Mouse (Mus musculus) stomach, embryonic 15.5 days (tissue): ENCODE measurements around the gene Tenm2. TPM values are rescaled to one million over a fixed set of nuclear protein-coding genes. Genes with fewer than 3 reads are reported as not detected.

Source experiments
- ATAC-seq: fragments of 200-750 bp; cut with Nextera tagmentation; 2 replicates; pipeline ENCODE4 v1.8.0; 2017; ENCODE audit warnings: low read depth, moderate number of reproducible peaks, moderate TSS enrichment; ENCODE audit not compliant: insufficient read depth, low FRiP score
- H3K27ac ChIP-seq: fragments of 300-500 bp; sonication (generic); 2 replicates; pipeline ENCODE4 v1.5.1; 2015; ENCODE audit warnings: mild to moderate bottlenecking, inconsistent platforms
- H3K27me3 ChIP-seq: fragments of 300-500 bp; sonication (generic); replicated peaks from 2 replicates; pipeline ENCODE4 v1.6.1; 2015; ENCODE audit warnings: inconsistent platforms
- H3K36me3 ChIP-seq: fragments of 300-500 bp; sonication (generic); 2 replicates; pipeline ENCODE4 v1.6.1; 2015; ENCODE audit warnings: inconsistent platforms
- H3K4me1 ChIP-seq: fragments of 300-500 bp; sonication (generic); 2 replicates; pipeline ENCODE4 v1.6.1; 2015; ENCODE audit warnings: inconsistent platforms
- H3K4me2 ChIP-seq: fragments of 300-500 bp; sonication (generic); 2 replicates; pipeline ENCODE4 v1.6.1; 2015; ENCODE audit warnings: mild to moderate bottlenecking, inconsistent platforms
- H3K4me3 ChIP-seq: fragments of 300-500 bp; sonication (generic); replicated peaks from 2 replicates; pipeline ENCODE4 v1.5.1; 2015; ENCODE audit warnings: inconsistent platforms
- H3K9ac ChIP-seq: fragments of 300-500 bp; sonication (generic); 2 replicates; pipeline ENCODE4 v1.6.1; 2015; ENCODE audit warnings: inconsistent platforms
- H3K9me3 ChIP-seq: fragments of 300-500 bp; sonication (generic); 2 replicates; pipeline ENCODE4 v1.6.1; 2016; ENCODE audit warnings: inconsistent platforms
- WGBS: fragments of 180-500 bp; shearing (Covaris S2); methylation state at CpG from one replicate; pipeline ENCODE4 v1.1.7; 2015; 5-methylcytosine and 5-hydroxymethylcytosine counted together
- polyA plus RNA-seq: library from polyadenylated mRNA; unstranded; fragments of >200 nt; fragmentation: Nextera tagmentation; extraction: Ambion mirVana; gene quantifications from 2 replicates; pipeline ENCODE4 v1.2.1, GENCODE M21; 2015

The Tenm2 gene
- polyA plus RNA-seq, 1 experiment from 2014 or later, result 1.6 TPM

GRCm38 (mm10) chr11:36548139-36548538 lies 687.6 kb downstream of the Tenm2 start:
- Histone ChIP-seq H3K4me3 (no peak overlapping the region), H3K4me1 (no peaks in the 10 kb centered on the region), H3K27me3 (no peaks in the 10 kb centered on the region), H3K4me2 (no peak overlapping the region), H3K9ac (no peak overlapping the region), H3K27ac (no peak overlapping the region), H3K36me3 (no peaks in the 10 kb centered on the region), H3K9me3 (no peaks in the 10 kb centered on the region)
- no peak for ATAC-seq
- 66% methylated on average over 4 of the region's 4 CpGs for WGBS

- Histone ChIP-seq H3K9ac (no peak overlapping the region), H3K9me3 (no peaks in the 10 kb centered on the region), H3K36me3 (no peaks in the 10 kb centered on the region), H3K27me3 (no peaks in the 10 kb centered on the region), H3K27ac (no peak overlapping the region), H3K4me3 (no peak overlapping the region), H3K4me1 (no peaks in the 10 kb centered on the region), H3K4me2 (no peak overlapping the region)
- ATAC-seq, result no peak
- 68% methylated on average over 4 of the region's 4 CpGs for WGBS
Measured at GRCm38 (mm10) chr11:36538144-36538543, 697.6 kb downstream of the Tenm2 start.

GRCm38 (mm10) chr11:36537573-36538133 lies 698.1 kb downstream of the Tenm2 start:
- H3K36me3 ChIP-seq, result no peaks in the 10 kb centered on the region
- WGBS, result 84% methylated on average over 9 of the region's 9 CpGs
- ATAC-seq, result no peak
- no peaks in the 10 kb centered on the region for H3K4me1 ChIP-seq
- no peak overlapping the region for H3K9ac ChIP-seq
- no peak overlapping the region for H3K4me3 ChIP-seq
- no peak overlapping the region for H3K27ac ChIP-seq
- H3K9me3 ChIP-seq, result no peaks in the 10 kb centered on the region
- no peaks in the 10 kb centered on the region for H3K27me3 ChIP-seq
- H3K4me2 ChIP-seq, result no peak overlapping the region

- Histone ChIP-seq H3K27me3 (no peaks in the 10 kb centered on the region), H3K36me3 (no peaks in the 10 kb centered on the region), H3K4me1 (no peaks in the 10 kb centered on the region), H3K9me3 (no peaks in the 10 kb centered on the region), H3K4me2 (no peak overlapping the region), H3K27ac (no peak overlapping the region), H3K4me3 (no peak overlapping the region), H3K9ac (no peak overlapping the region)
- 83% methylated on average over 3 of the region's 3 CpGs for WGBS
- no peak for ATAC-seq
Measured at GRCm38 (mm10) chr11:36535591-36535990, 700.2 kb downstream of the Tenm2 start.

- no peaks in the 10 kb centered on the region for H3K27me3 ChIP-seq
- H3K4me2 ChIP-seq, result no peak overlapping the region
- no peaks in the 10 kb centered on the region for H3K36me3 ChIP-seq
- H3K9ac ChIP-seq, result no peak overlapping the region
- H3K4me3 ChIP-seq, result no peak overlapping the region
- no peaks in the 10 kb centered on the region for H3K9me3 ChIP-seq
- H3K4me1 ChIP-seq, result no peaks in the 10 kb centered on the region
- no peak for ATAC-seq
- no peak overlapping the region for H3K27ac ChIP-seq
- WGBS, result 58% methylated on average over 4 of the region's 4 CpGs
Measured at GRCm38 (mm10) chr11:36531614-36532013, 704.1 kb downstream of the Tenm2 start.

- ATAC-seq, result no peak
- WGBS, result 55% methylated on average over 4 of the region's 4 CpGs
- no peak overlapping the region for H3K4me3 ChIP-seq
- H3K9me3 ChIP-seq, result no peaks in the 10 kb centered on the region
- H3K27ac ChIP-seq, result no peak overlapping the region
- no peaks in the 10 kb centered on the region for H3K4me1 ChIP-seq
- no peak overlapping the region for H3K9ac ChIP-seq
- H3K36me3 ChIP-seq, result no peaks in the 10 kb centered on the region
- no peak overlapping the region for H3K4me2 ChIP-seq
- H3K27me3 ChIP-seq, result no peaks in the 10 kb centered on the region
Measured at GRCm38 (mm10) chr11:36527509-36527908, 708.3 kb downstream of the Tenm2 start.

- Histone ChIP-seq H3K9me3 (no peaks in the 10 kb centered on the region), H3K4me3 (no peak overlapping the region), H3K4me2 (no peak overlapping the region), H3K27me3 (no peaks in the 10 kb centered on the region), H3K27ac (no peak overlapping the region), H3K4me1 (no peaks in the 10 kb centered on the region), H3K9ac (no peak overlapping the region), H3K36me3 (no peaks in the 10 kb centered on the region)
- no peak for ATAC-seq
- 17% methylated on average over 8 of the region's 8 CpGs for WGBS
Measured at GRCm38 (mm10) chr11:36526381-36526780, 709.4 kb downstream of the Tenm2 start.

- ATAC-seq, result no peak
- H3K9ac ChIP-seq, result no peak overlapping the region
- H3K27me3 ChIP-seq, result no peaks in the 10 kb centered on the region
- H3K4me3 ChIP-seq, result no peak overlapping the region
- WGBS, result 51% methylated on average over 7 of the region's 7 CpGs
- no peak overlapping the region for H3K27ac ChIP-seq
- H3K4me1 ChIP-seq, result no peaks in the 10 kb centered on the region
- no peak overlapping the region for H3K4me2 ChIP-seq
- no peaks in the 10 kb centered on the region for H3K9me3 ChIP-seq
- H3K36me3 ChIP-seq, result no peaks in the 10 kb centered on the region
Measured at GRCm38 (mm10) chr11:36512468-36512867, 723.3 kb downstream of the Tenm2 start.

GRCm38 (mm10) chr11:36508312-36508711 lies 727.5 kb downstream of the Tenm2 start:
- Histone ChIP-seq H3K4me2 (no peak overlapping the region), H3K4me1 (no peaks in the 10 kb centered on the region), H3K27ac (no peak overlapping the region), H3K9me3 (no peaks in the 10 kb centered on the region), H3K27me3 (no peaks in the 10 kb centered on the region), H3K36me3 (no peaks in the 10 kb centered on the region), H3K9ac (no peak overlapping the region), H3K4me3 (no peak overlapping the region)
- ATAC-seq, result no peak
- WGBS, result 64% methylated on average over 7 of the region's 7 CpGs

GRCm38 (mm10) chr11:36494898-36495548 lies 740.7 kb downstream of the Tenm2 start:
- Histone ChIP-seq H3K36me3 (no peaks in the 10 kb centered on the region), H3K4me2 (no peak overlapping the region), H3K9ac (no peak overlapping the region), H3K9me3 (no peaks in the 10 kb centered on the region), H3K27me3 (no peaks in the 10 kb centered on the region), H3K4me3 (no peak overlapping the region), H3K4me1 (no peaks in the 10 kb centered on the region), H3K27ac (no peak overlapping the region)
- no peak for ATAC-seq
- 69% methylated on average over 9 of the region's 9 CpGs for WGBS

GRCm38 (mm10) chr11:36492274-36492673 lies 743.5 kb downstream of the Tenm2 start:
- H3K9ac ChIP-seq, result no peak overlapping the region
- no peak overlapping the region for H3K4me2 ChIP-seq
- no peak for ATAC-seq
- no peak overlapping the region for H3K27ac ChIP-seq
- H3K4me1 ChIP-seq, result no peaks in the 10 kb centered on the region
- no peaks in the 10 kb centered on the region for H3K36me3 ChIP-seq
- H3K4me3 ChIP-seq, result no peak overlapping the region
- H3K9me3 ChIP-seq, result no peaks in the 10 kb centered on the region
- 88% methylated on average over 6 of the region's 6 CpGs for WGBS
- H3K27me3 ChIP-seq, result no peaks in the 10 kb centered on the region

- no peak overlapping the region for H3K9ac ChIP-seq
- no peak for ATAC-seq
- no peak overlapping the region for H3K27ac ChIP-seq
- WGBS, result 65% methylated on average over 7 of the region's 7 CpGs
- H3K27me3 ChIP-seq, result no peaks in the 10 kb centered on the region
- H3K36me3 ChIP-seq, result no peaks in the 10 kb centered on the region
- no peak overlapping the region for H3K4me2 ChIP-seq
- H3K9me3 ChIP-seq, result no peaks in the 10 kb centered on the region
- no peaks in the 10 kb centered on the region for H3K4me1 ChIP-seq
- H3K4me3 ChIP-seq, result no peak overlapping the region
Measured at GRCm38 (mm10) chr11:36490085-36490484, 745.7 kb downstream of the Tenm2 start.

- Histone ChIP-seq H3K4me1 (no peaks in the 10 kb centered on the region), H3K9ac (no peak overlapping the region), H3K27ac (no peak overlapping the region), H3K9me3 (no peaks in the 10 kb centered on the region), H3K27me3 (no peaks in the 10 kb centered on the region), H3K4me2 (no peak overlapping the region), H3K36me3 (no peaks in the 10 kb centered on the region), H3K4me3 (no peak overlapping the region)
- ATAC-seq, result no peak
- 64% methylated on average over 4 of the region's 4 CpGs for whole genome bisulfite sequencing
Measured at GRCm38 (mm10) chr11:36488666-36489065, 747.1 kb downstream of the Tenm2 start.
